Mouse (Mus musculus) kidney, postnatal 0 days (tissue): ENCODE measurements around the gene Tet1. TPM values are rescaled to one million over a fixed set of nuclear protein-coding genes. Genes with fewer than 3 reads are reported as not detected.
A peak's percentile ranks its signal among the peaks of the same experiment; 100 is the strongest.

Experiments used
- ATAC-seq: fragments of 200-750 bp; cut with Nextera tagmentation; replicated peaks from 2 replicates; pipeline ENCODE4 v1.8.0; 2017; ENCODE audit warnings: low read depth, moderate number of reproducible peaks, moderate TSS enrichment, moderate library complexity; ENCODE audit not compliant: low FRiP score
- DNase-seq: peaks from one replicate; pipeline ENCODE4 v3.0.0-alpha.2; 2016; ENCODE audit warnings: low spot score
- H3K27ac ChIP-seq: fragments of 300-500 bp; sonication (generic); 2 replicates; pipeline ENCODE4 v1.5.1; 2014; ENCODE audit warnings: mild to moderate bottlenecking
- H3K27me3 ChIP-seq: fragments of 300-500 bp; sonication (generic); 2 replicates; pipeline ENCODE4 v1.6.1; 2014; ENCODE audit warnings: low read length, mixed read lengths; ENCODE audit not compliant: insufficient read depth
- H3K36me3 ChIP-seq: fragments of 300-500 bp; sonication (generic); 2 replicates; pipeline ENCODE4 v1.6.1; 2014; ENCODE audit warnings: low read length, mixed read lengths; ENCODE audit not compliant: insufficient read depth
- H3K4me1 ChIP-seq: fragments of 300-500 bp; sonication (generic); replicated peaks from 2 replicates; pipeline ENCODE4 v1.6.1; 2014; ENCODE audit warnings: antibody characterized with exemption, low read length, mixed read lengths; ENCODE audit not compliant: insufficient read depth
- H3K4me2 ChIP-seq: fragments of 300-500 bp; sonication (generic); 2 replicates; pipeline ENCODE4 v1.6.1; 2014; ENCODE audit warnings: mild to moderate bottlenecking, low read length, moderate library complexity, mixed read lengths
- H3K4me3 ChIP-seq: fragments of 300-500 bp; sonication (generic); replicated peaks from 2 replicates; pipeline ENCODE4 v1.5.1; 2014; ENCODE audit warnings: low read depth, low read length
- H3K9ac ChIP-seq: fragments of 300-500 bp; sonication (generic); 2 replicates; pipeline ENCODE4 v1.6.1; 2014; ENCODE audit warnings: low read depth, low read length
- H3K9me3 ChIP-seq: fragments of 300-500 bp; sonication (generic); replicated peaks from 2 replicates; pipeline ENCODE4 v1.6.1; 2016; ENCODE audit warnings: low read length, inconsistent platforms, mixed read lengths
- CTCF ChIP-seq: IDR thresholded peaks from 2 replicates; pipeline ENCODE4 v1.5.1; 2016; ENCODE audit warnings: antibody characterized with exemption, low read depth, mild to moderate bottlenecking, moderate library complexity
- WGBS: fragments of 180-500 bp; shearing (Covaris S2); extraction: QIAGEN DNeasy Blood & Tissue Kit; methylation state at CpG from one replicate; pipeline ENCODE4 v1.1.7; 2014; 5-methylcytosine and 5-hydroxymethylcytosine counted together
- polyA plus RNA-seq: library from polyadenylated mRNA; unstranded; fragments of >200 nt; fragmentation: Nextera tagmentation; extraction: Ambion mirVana; gene quantifications from 2 replicates; pipeline ENCODE4 v1.2.1, GENCODE M21; 2015

Tet1 gene
- polyA plus RNA-seq, 1 experiment from 2014 or later, result 17.3 TPM

DNA sequence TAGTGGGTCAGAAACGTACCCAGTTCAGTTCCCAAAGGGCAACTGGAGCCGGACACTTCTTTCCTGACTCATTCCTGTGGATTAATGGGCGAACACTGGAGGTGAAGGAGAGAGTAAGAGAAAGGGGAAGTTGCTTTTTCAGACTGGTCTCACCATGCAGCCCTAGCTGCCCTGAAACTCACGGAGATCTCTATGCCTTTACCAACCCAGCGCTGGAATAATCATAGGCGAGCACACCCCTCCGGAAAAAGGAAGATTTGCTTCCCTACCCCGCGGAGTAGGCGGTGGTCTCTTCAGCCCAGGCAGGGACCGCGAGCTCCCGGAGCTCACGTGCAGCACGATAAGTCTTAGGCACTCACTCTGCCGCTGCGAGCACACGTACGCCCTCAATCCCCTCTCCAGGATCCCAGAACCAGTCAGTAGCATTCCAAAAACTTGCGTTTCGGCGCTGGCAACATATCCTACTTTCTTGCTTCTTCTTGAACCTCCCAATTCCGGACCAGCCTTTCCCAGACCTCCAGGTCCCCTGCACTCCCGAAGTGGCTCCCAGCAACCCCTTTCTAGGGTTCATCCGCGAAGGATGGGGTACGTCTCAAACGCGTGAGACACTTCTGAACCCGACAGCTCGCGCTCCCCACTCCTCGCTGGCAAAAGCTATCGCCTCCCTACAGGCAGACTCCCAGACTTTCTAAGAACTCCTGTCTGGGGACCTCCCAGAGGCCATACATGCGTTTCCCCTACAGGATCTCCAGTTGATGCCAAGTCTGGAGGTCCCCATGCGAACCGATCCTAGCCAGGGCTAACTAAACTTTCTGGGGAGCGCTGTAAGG lies 22.6 kb downstream of the Tet1 start:
- peak overlapping the region; percentile 66 for H3K4me3 ChIP-seq
- peak overlapping the region; percentile 60 for H3K9ac ChIP-seq
- TF ChIP-seq CTCF, result no peak
- ATAC-seq (0 out of 2 replicates have a peak, but pooled peaks have one; percentile 12), DNase-seq (peak; percentile 57)
- 0 out of 2 replicates have a peak overlapping the region, but pooled peaks have one; percentile 37 for H3K27ac ChIP-seq
- H3K4me2 ChIP-seq, result peak overlapping the region; percentile 92
- H3K36me3 ChIP-seq, result no peaks in the 10 kb centered on the region
- H3K9me3 ChIP-seq, result no peaks in the 10 kb centered on the region
- H3K27me3 ChIP-seq, result no peaks in the 10 kb centered on the region
- under 1% methylated on average over 38 of the region's 38 CpGs for WGBS
- H3K4me1 ChIP-seq, result 0 out of 2 replicates have a peak, but pooled peaks cover 6% of the 10 kb centered on the region

DNA sequence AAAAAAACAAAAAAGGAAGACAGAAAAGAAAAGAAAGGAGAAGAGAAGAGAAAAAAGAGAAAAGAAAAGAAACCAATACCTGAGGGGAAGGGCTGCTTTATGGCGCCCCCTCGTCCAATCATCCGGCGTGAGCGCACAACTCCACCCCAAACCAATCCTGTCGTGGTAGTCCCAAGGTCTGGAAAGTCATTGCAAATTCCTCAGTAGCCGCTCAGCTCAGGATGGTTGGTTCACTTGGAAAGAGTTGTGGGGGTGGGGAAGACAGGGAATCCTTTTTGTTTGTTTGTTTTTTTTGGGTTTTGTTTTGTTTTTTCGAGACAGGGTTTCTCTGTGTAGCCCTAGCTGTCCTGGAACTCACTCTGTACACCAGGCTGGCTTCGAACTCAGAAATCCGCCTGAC lies 23.3 kb downstream of the Tet1 start:
- TF ChIP-seq CTCF, result no peak
- H3K36me3 ChIP-seq, result no peaks in the 10 kb centered on the region
- 0 out of 2 replicates have a peak, but pooled peaks cover 6% of the 10 kb centered on the region for H3K4me1 ChIP-seq
- peak overlapping the region; percentile 92 for H3K4me2 ChIP-seq
- WGBS, result 29% methylated on average over 10 of the region's 10 CpGs
- H3K27me3 ChIP-seq, result no peaks in the 10 kb centered on the region
- no peak overlapping the region for H3K9ac ChIP-seq
- DNase-seq, result no peak
- no peak overlapping the region for H3K27ac ChIP-seq
- peak overlapping the region; percentile 66; the same call in 1 of the 2 replicates for H3K4me3 ChIP-seq
- no peaks in the 10 kb centered on the region for H3K9me3 ChIP-seq
- ATAC-seq, result no peak

DNA sequence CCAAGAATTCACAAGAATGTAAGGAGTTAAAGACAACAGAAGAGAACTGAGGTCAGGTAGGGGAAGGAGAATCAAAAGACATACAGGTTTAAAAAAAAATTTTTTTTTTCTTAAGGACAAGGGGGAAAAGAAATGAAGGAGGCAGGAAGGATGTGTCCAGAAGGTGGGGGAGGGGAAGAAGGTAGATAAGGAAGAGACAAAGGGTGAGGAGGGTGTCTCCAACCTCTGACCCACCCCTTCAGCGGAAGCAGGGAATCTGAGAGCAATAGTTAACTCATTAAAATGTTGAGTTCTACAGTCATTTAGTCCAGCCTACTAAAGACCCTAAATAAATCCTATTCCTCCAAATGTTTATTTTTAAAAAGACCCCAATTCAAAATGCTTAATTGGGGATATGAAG lies 24.3 kb downstream of the Tet1 start:
- H3K9ac ChIP-seq, result no peak overlapping the region
- H3K4me1 ChIP-seq, result 0 out of 2 replicates have a peak, but pooled peaks cover 6% of the 10 kb centered on the region
- H3K27me3 ChIP-seq, result no peaks in the 10 kb centered on the region
- H3K4me3 ChIP-seq, result no peak overlapping the region
- ATAC-seq (no peak), DNase-seq (no peak)
- WGBS, result 37% methylated on average over 1 of the region's 1 CpGs
- no peak overlapping the region for H3K27ac ChIP-seq
- no peak overlapping the region for H3K4me2 ChIP-seq
- no peak for TF ChIP-seq CTCF
- H3K9me3 ChIP-seq, result no peaks in the 10 kb centered on the region
- H3K36me3 ChIP-seq, result no peaks in the 10 kb centered on the region

DNA sequence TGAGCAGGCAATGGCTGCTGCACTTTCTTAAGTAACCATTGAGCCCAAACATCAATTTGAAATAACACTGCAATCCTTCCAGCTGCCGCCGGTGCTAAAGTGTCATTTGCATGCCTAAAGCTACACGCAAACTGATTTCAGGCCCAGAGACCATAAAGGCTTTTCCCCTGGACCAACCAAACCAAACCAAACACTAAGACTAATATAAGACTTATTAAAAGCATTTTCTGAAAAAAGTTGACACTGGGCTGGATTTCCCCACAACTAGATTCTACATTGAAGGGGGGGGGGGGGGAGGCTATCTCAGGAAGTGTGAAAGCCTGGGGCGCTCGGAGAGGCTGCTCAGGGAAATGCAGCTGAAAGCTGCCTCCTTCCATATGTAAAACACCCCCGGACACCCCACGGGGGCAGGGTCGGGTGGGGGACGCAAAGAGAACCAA lies 24.8 kb downstream of the Tet1 start:
- Histone ChIP-seq H3K4me2 (no peak overlapping the region), H3K27me3 (no peaks in the 10 kb centered on the region), H3K9ac (no peak overlapping the region), H3K36me3 (0 out of 2 replicates have a peak, but pooled peaks cover 3% of the 10 kb centered on the region), H3K4me1 (0 out of 2 replicates have a peak, but pooled peaks cover 6% of the 10 kb centered on the region), H3K4me3 (no peak overlapping the region), H3K27ac (no peak overlapping the region), H3K9me3 (no peaks in the 10 kb centered on the region)
- ATAC-seq, result no peak
- WGBS, result 20% methylated on average over 9 of the region's 9 CpGs
- peak; percentile 18; the same call in 1 of the 2 replicates for TF ChIP-seq CTCF
- peak; percentile 43 for DNase-seq

DNA sequence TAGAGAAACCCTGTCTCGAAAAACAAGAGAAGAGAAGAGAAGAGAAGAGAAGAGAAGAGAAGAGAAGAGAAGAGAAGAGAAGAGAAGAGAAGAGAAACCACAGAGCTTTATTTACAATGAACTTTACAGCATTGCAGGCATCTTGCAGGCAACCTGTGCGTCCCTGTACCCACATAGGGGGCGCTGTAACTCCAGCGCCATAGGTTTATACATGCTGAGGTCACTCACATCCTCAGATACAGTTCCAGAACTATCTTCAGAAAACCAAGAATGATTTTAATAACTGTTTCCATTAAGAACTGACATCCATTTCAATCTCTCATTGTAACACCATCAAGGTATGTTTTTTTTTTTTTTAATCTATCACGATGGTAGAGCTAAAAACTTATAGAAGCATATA lies 27.6 kb downstream of the Tet1 start:
- Histone ChIP-seq H3K9me3 (no peaks in the 10 kb centered on the region), H3K4me1 (0 out of 2 replicates have a peak, but pooled peaks cover 3% of the 10 kb centered on the region), H3K36me3 (peaks cover 8% of the 10 kb centered on the region; the same call in 1 of the 2 replicates), H3K27me3 (no peaks in the 10 kb centered on the region), H3K27ac (no peak overlapping the region), H3K9ac (no peak overlapping the region), H3K4me3 (no peak overlapping the region), H3K4me2 (no peak overlapping the region)
- 50% methylated on average over 5 of the region's 5 CpGs for WGBS
- TF ChIP-seq CTCF, result peak; percentile 46; the same call in 1 of the 2 replicates
- no peak for DNase-seq
- ATAC-seq, result no peak

DNA sequence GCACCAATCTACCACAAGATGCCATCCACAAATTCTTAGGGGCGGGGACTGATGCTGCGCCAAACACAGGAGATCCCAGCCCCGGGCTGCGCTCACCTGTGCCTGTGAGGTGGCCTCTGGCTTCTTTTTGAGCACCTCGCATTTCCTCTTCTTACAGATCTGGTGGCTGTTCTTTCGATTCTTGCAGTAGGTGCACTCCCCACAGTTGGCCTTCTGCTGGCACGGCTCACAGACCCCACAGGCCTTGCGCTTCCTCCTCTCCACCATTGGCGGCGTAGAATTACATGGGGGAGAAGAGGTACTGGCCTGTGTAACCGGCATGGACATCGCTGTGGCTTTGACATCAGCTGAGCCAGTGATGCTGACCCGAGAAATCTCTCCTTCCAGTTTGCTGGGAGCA lies 30.7 kb downstream of the Tet1 start:
- H3K36me3 ChIP-seq, result peaks cover 8% of the 10 kb centered on the region; the same call in 1 of the 2 replicates
- 84% methylated on average over 13 of the region's 13 CpGs for WGBS

More for the DNA sequence above, 30.7 kb downstream of the Tet1 start:
- Histone ChIP-seq H3K27me3 (no peaks in the 10 kb centered on the region), H3K4me1 (no peaks in the 10 kb centered on the region), H3K4me2 (no peak overlapping the region), H3K27ac (no peak overlapping the region), H3K9ac (no peak overlapping the region), H3K9me3 (no peaks in the 10 kb centered on the region), H3K4me3 (no peak overlapping the region)
- DNase-seq (no peak), ATAC-seq (no peak)
- TF ChIP-seq CTCF, result no peak
